Mouse (Mus musculus) liver, postnatal 0 days (tissue): ENCODE measurements around the gene Slc9a3. TPM values are rescaled to one million over a fixed set of nuclear protein-coding genes. Genes with fewer than 3 reads are reported as not detected.

Experiments used
- ATAC-seq: fragments of 200-750 bp; cut with Nextera tagmentation; 2 replicates; pipeline ENCODE4 v1.8.0; 2017; ENCODE audit warnings: mild to moderate bottlenecking, moderate library complexity
- DNase-seq: peaks from one replicate; pipeline ENCODE4 v3.0.0-alpha.2; 2016
- H3K27ac ChIP-seq: fragments of 300-500 bp; sonication (generic); 2 replicates; pipeline ENCODE4 v1.5.1; 2014; ENCODE audit warnings: antibody characterized with exemption, moderate library complexity, mild to moderate bottlenecking, low read depth
- H3K27me3 ChIP-seq: fragments of 300-500 bp; sonication (generic); 2 replicates; pipeline ENCODE4 v1.6.1; 2014; ENCODE audit warnings: low read length, control low read depth, mixed read lengths; ENCODE audit not compliant: insufficient read depth
- H3K36me3 ChIP-seq: fragments of 300-500 bp; sonication (generic); replicated peaks from 2 replicates; pipeline ENCODE4 v1.6.1; 2014; ENCODE audit warnings: mild to moderate bottlenecking, control low read depth, low read length, moderate library complexity, mixed read lengths; ENCODE audit not compliant: insufficient read depth
- H3K4me1 ChIP-seq: fragments of 300-500 bp; sonication (generic); 2 replicates; pipeline ENCODE4 v1.6.1; 2014; ENCODE audit warnings: antibody characterized with exemption, mild to moderate bottlenecking, control low read depth; ENCODE audit not compliant: insufficient read depth
- H3K4me2 ChIP-seq: fragments of 300-500 bp; sonication (generic); 2 replicates; pipeline ENCODE4 v1.6.1; 2014; ENCODE audit warnings: low read depth, mild to moderate bottlenecking, low read length, moderate library complexity, mixed read lengths
- H3K4me3 ChIP-seq: fragments of 300-500 bp; sonication (generic); 2 replicates; pipeline ENCODE4 v1.5.1; 2014; ENCODE audit warnings: low read depth, low read length
- H3K9ac ChIP-seq: fragments of 300-500 bp; sonication (generic); replicated peaks from 2 replicates; pipeline ENCODE4 v1.6.1; 2014; ENCODE audit warnings: mild to moderate bottlenecking, moderate library complexity
- H3K9me3 ChIP-seq: fragments of 300-500 bp; sonication (generic); 2 replicates; pipeline ENCODE4 v1.6.1; 2016; ENCODE audit warnings: mild to moderate bottlenecking, control low read depth, low read length, mixed read lengths
- CTCF ChIP-seq: sonication (generic); IDR thresholded peaks from 2 replicates; pipeline ENCODE4 v1.5.1; 2016; ENCODE audit warnings: antibody characterized with exemption, low read depth
- EP300 ChIP-seq: IDR thresholded peaks from 2 replicates; pipeline ENCODE4 v1.6.1; 2016; ENCODE audit warnings: antibody characterized with exemption, low read depth, mild to moderate bottlenecking
- WGBS: fragments of 180-500 bp; shearing (Covaris S2); extraction: QIAGEN DNeasy Blood & Tissue Kit; methylation state at CpG from one replicate; pipeline ENCODE4 v1.1.7; 2014; ENCODE audit not compliant: insufficient replicate concordance; 5-methylcytosine and 5-hydroxymethylcytosine counted together
- polyA plus RNA-seq: library from polyadenylated mRNA; unstranded; fragments of >200 nt; fragmentation: Nextera tagmentation; extraction: Ambion mirVana; gene quantifications from 2 replicates; pipeline ENCODE4 v1.2.1, GENCODE M21; 2015

Slc9a3 gene
- polyA plus RNA-seq, 1 experiment from 2014 or later: not detected

DNA sequence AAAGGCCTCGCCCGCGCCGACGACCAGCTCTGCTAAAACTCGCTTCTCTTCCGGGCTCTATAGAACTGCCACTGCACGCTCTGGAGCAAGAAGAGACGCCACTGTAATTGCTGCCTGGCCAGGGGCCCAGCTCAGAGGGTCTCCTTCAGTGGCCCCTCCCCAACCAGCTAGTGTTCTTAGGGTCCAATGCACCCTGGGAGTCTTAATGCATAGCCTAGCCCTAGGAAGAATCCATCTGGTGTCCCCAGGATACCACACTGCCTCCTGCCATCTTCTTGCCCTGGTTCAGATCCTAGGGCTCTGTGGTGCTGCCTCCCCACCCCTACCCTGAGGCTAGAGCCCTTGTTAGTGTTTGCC lies 45.8 kb downstream of the Slc9a3 start:
- Histone ChIP-seq H3K9ac (peak overlapping the region; percentile 58), H3K9me3 (no peaks in the 10 kb centered on the region), H3K4me2 (peak overlapping the region; percentile 82), H3K4me1 (peaks cover 10% of the 10 kb centered on the region), H3K36me3 (peaks cover 9% of the 10 kb centered on the region; the same call in 1 of the 2 replicates), H3K4me3 (peak overlapping the region; percentile 49), H3K27me3 (no peaks in the 10 kb centered on the region), H3K27ac (no peak overlapping the region)
- 15% methylated on average over 9 of the region's 9 CpGs for WGBS
- ATAC-seq (peak; percentile 18; the same call in 1 of the 2 replicates), DNase-seq (no peak)
- no peak for TF ChIP-seq EP300
- TF ChIP-seq CTCF: no peak

GRCm38 (mm10) chr13:74167492-74167891 lies 46.2 kb downstream of the Slc9a3 start:
- H3K4me3 ChIP-seq: no peak overlapping the region
- H3K9ac ChIP-seq: no peak overlapping the region
- H3K9me3 ChIP-seq: no peaks in the 10 kb centered on the region
- peaks cover 10% of the 10 kb centered on the region for H3K4me1 ChIP-seq
- no peak for DNase-seq
- H3K27ac ChIP-seq: no peak overlapping the region
- 69% methylated on average over 2 of the region's 2 CpGs for WGBS
- TF ChIP-seq EP300 (no peak), CTCF (no peak)
- H3K27me3 ChIP-seq: no peaks in the 10 kb centered on the region
- H3K36me3 ChIP-seq: peaks cover 10% of the 10 kb centered on the region; the same call in 1 of the 2 replicates
- ATAC-seq: no peak
- no peak overlapping the region for H3K4me2 ChIP-seq

DNA sequence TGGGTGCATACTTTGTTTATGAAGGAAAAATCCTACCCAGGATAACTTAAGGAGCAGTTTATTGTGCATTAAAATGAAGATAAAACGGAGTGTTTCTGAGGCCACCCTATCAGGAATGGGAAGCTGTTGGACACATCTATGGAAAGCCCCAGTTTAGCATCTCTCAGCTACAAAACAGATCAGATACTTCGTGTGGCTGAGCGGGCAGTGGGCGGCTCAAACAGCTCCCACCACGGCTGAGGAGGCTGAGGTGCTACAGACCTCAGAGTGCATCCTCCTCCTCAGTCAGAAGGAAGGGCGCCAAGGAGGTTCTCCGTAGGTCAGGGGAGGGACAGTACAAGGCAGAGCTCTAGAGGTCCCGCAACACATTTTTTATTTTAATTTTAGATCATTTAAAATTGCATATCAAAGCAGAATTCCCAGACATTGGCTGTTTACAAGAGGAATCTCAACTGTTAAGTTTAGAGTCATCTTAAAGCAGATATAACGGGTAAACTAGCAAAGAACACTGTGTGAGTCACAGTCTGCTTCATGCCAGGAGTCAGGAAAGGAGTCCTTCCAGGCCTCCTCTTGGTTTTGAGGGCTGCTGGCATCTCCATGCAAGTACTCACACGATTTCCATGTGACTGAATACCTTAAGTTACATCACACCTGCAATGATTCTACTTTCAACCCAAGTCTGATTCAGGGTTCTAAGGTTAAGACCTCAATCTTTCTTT lies 48.3 kb downstream of the Slc9a3 start:
- ATAC-seq (no peak), DNase-seq (no peak)
- no peaks in the 10 kb centered on the region for H3K9me3 ChIP-seq
- H3K27ac ChIP-seq: no peak overlapping the region
- 78% methylated on average over 10 of the region's 10 CpGs for WGBS
- no peak overlapping the region for H3K4me2 ChIP-seq
- no peak overlapping the region for H3K9ac ChIP-seq
- no peaks in the 10 kb centered on the region for H3K27me3 ChIP-seq
- no peak for TF ChIP-seq EP300
- H3K4me1 ChIP-seq: peaks cover 10% of the 10 kb centered on the region
- H3K36me3 ChIP-seq: peaks cover 29% of the 10 kb centered on the region
- no peak overlapping the region for H3K4me3 ChIP-seq

DNA sequence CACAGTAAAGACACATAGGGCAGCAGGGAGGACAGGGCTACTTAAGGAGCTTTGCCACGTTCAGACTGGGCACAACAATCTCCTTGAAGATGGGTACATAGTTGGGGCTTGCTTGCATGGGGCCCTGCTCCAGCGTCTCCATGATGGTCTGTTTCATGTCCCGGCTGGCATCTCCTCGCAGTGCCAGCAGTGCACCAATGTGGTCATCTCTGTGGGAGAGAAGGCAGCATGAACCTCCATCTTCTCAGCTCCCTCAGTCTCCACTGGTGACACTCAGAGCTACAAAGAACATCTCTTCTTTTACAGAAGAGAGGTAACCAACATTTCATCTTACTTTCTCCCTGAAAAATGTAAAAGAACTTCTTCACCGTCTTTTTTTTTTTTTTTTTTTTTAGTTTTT lies 50.8 kb downstream of the Slc9a3 start:
- peaks cover under 1% of the 10 kb centered on the region for H3K4me1 ChIP-seq
- no peak for ATAC-seq
- H3K4me2 ChIP-seq: no peak overlapping the region
- no peak overlapping the region for H3K27ac ChIP-seq
- DNase-seq: no peak
- H3K9ac ChIP-seq: no peak overlapping the region
- 87% methylated on average over 5 of the region's 5 CpGs for WGBS
- no peak overlapping the region for H3K4me3 ChIP-seq
- no peaks in the 10 kb centered on the region for H3K27me3 ChIP-seq
- H3K9me3 ChIP-seq: no peaks in the 10 kb centered on the region
- TF ChIP-seq CTCF (no peak), EP300 (no peak)
- peaks cover 29% of the 10 kb centered on the region for H3K36me3 ChIP-seq

DNA sequence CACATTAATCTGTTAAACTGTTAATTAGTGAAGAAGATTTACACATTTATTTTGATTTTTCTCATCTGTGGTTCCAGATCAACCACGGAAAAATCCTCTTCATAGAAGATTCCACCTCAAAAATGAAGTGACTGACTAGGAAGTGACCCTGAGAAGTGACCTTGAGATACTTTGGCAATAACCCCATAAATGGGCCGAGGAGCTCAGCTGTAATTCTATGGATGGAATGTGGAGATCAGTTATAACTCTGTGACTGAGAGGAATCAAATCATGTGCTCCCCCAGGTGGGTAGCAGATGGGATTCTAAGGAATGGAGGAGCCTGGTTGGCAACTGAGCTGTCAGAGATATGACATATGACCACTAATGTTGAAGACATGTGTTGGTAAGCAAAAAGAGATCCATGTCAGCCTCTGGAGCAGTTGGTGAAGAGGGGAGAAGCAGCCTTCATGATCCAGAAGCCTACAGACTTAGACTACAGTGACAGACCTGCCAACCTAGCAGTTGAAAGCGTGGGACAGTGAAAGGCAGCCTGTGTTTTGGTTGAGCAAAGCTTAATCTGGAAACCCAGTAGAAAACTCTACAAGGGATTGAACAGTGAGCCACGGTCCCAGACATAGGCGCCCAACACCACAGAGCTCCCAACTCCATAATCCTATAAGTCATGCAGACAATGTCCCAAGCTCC lies 61.9 kb downstream of the Slc9a3 start:
- Histone ChIP-seq H3K4me3 (no peak overlapping the region), H3K4me1 (no peaks in the 10 kb centered on the region), H3K27ac (no peak overlapping the region), H3K36me3 (peaks cover 28% of the 10 kb centered on the region), H3K9me3 (no peaks in the 10 kb centered on the region), H3K9ac (no peak overlapping the region), H3K4me2 (no peak overlapping the region), H3K27me3 (no peaks in the 10 kb centered on the region)
- 82% methylated on average over 5 of the region's 5 CpGs for whole genome bisulfite sequencing
- TF ChIP-seq EP300: no peak
- no peak for TF ChIP-seq CTCF
- ATAC-seq (no peak), DNase-seq (no peak)

- Histone ChIP-seq H3K27me3 (no peaks in the 10 kb centered on the region), H3K4me1 (no peaks in the 10 kb centered on the region), H3K9ac (no peak overlapping the region), H3K9me3 (no peaks in the 10 kb centered on the region), H3K27ac (no peak overlapping the region), H3K4me2 (no peak overlapping the region), H3K4me3 (no peak overlapping the region), H3K36me3 (peaks cover 38% of the 10 kb centered on the region)
- no peak for ATAC-seq
- no peak for DNase-seq
- TF ChIP-seq CTCF: peak; percentile 66
- TF ChIP-seq EP300: no peak
- WGBS: 73% methylated on average over 6 of the region's 6 CpGs
Observed at GRCm38 (mm10) chr13:74192613-74193012, 71.4 kb downstream of the Slc9a3 start.
